Mouse (Mus musculus) heart, adult 2 months (tissue): ENCODE data around the gene Cd6.

Experiments
- CTCF ChIP-seq: fragments of 200-600 bp; IDR thresholded peaks from 2 replicates; pipeline ENCODE4 v1.8.1; 2022; ENCODE audit warnings: antibody characterized with exemption, mild to moderate bottlenecking, moderate library complexity
- EP300 ChIP-seq: fragments of 200-500 bp; IDR thresholded peaks from 2 replicates; pipeline ENCODE4 v1.6.1; 2011; ENCODE audit warnings: low read depth, low read length, control low read depth; ENCODE audit not compliant: insufficient read depth
- POLR2A ChIP-seq: fragments of 200-500 bp; IDR thresholded peaks from 2 replicates; pipeline ENCODE4 v1.6.1; 2011; ENCODE audit warnings: mild to moderate bottlenecking, low read depth, low read length, control low read depth; ENCODE audit not compliant: insufficient read depth

DNA sequence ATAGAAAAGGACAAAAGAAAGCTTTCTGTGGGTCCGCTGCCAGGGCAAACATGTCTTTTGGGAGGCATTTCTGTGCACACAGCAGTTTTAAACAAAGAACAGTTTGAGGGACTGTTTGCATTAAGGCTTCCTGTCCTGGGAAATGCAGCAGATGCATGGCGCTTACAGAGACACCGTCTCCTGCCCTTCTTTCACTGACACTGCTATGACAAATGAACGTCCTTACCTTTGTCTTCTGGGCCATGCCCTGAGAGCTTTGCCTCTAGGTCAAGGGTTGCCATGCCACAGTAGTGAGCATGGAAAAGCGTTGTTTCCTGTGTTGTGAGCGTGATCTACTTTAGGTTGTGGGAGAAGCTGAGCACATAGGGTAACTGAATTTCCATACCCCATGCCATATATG is 71.2 kb downstream of the Cd6 start:
- TF ChIP-seq CTCF (no peak), POLR2A (no peak), EP300 (no peak)
